Mouse (Mus musculus) heart, postnatal 0 days (tissue): ENCODE measurements around the gene Gng3.

ENCODE experiments used
- CTCF ChIP-seq: IDR thresholded peaks from 2 replicates; pipeline ENCODE4 v1.5.1; 2016; ENCODE audit warnings: antibody characterized with exemption, control low read depth, low read depth
- EP300 ChIP-seq: IDR thresholded peaks from 2 replicates; pipeline ENCODE4 v1.6.1; 2016; ENCODE audit warnings: antibody characterized with exemption, low read depth

DNA sequence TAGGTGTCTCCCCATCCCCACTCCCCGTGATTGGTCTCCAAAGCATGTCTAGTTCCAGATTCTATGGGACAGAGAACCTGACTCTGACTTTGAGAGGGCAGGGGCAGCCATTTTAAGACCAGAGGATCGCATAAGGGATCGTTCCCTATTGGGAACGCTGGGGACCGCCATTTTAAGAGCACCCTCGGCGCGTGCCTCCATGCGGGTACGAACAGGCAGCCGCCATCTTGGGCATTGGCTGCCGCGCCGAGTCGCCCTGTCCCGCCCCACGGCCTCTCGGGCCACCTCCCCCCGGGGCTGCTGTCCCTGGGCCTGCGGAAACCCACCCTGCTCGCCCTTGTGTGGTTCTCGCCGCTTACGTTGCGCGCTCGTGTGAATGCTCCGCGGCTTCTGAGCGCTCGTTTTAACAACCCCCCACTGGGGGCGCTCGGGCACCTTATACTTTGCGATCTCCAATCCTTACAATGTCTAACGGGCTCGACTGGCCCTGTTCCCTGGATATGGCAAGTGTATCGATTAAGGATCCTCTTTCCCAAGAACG lies 1.7 kb downstream of the Gng3 start, which contains the start of gene Bscl2:
- TF ChIP-seq CTCF (peak; percentile 49), EP300 (peak; percentile 85; the same call in 1 of the 2 replicates)
